Mouse (Mus musculus): Measurements from ENCODE around the gene Lztr1.
A peak's percentile ranks its signal among the peaks of the same experiment; 100 is the strongest.

Gene Lztr1

DNA sequence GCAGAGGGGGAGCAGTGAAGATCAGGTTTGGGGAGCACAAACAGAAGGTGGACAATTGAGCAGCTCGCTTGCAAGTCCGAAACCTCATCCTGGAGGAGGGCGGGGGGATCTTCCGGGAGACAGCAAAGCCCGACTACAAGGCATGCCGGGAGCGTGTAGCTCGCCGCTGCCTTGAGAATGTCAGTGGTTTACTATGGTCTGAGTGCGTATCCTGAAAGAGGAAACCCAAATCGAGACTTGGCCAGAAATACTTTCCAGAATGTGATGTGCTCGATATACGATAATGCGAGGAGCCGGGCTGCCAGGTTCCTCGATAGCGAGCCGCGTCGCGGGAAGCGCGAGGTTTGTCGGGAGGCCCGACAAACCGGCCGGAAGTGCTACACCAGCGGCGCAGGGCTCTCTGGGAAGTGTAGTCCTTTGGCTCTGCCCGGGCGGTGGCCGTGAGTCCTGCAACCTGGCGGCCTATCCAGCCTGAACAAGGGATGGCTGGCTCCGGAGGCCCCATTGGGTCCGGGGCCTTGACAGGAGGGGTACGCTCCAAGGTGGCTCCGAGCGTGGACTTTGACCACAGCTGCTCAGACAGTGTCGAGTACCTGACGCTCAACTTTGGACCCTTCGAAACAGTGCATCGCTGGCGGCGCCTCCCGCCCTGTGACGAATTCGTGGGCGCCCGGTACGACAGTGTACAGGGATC is at the start of gene Lztr1:
Gene Lztr1 (plus strand): TSS at position 143 of the 694 bp plus-strand sequence.
- DNase-seq = peak; percentile 91

DNA sequence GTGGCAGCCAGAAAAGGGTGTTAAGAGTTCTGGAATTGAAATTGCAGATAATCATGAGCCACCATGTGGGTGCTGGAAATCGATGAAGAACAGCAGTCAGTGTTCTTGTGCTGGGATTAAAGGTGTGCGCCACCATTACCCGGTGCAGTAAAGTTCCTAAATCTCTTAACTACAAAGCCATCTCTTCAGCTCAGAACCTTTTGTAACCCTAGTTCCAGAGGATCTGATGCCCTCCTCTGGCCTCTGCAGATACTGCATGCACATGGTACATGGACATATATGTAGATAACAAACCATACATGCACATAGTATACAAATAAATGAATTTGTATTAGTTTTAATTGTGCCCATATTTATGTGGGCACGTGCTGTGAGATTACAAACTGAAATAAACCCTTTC is 48.2 kb upstream of the Lztr1 start:
- DNase-seq = peak; percentile 28

GRCm38 (mm10) chr16:17461596-17461995 is 46.9 kb upstream of the Lztr1 start:
- no peak for DNase-seq

GRCm38 (mm10) chr16:17463184-17463583 is 45.3 kb upstream of the Lztr1 start:
- no peak for DNase-seq

DNA sequence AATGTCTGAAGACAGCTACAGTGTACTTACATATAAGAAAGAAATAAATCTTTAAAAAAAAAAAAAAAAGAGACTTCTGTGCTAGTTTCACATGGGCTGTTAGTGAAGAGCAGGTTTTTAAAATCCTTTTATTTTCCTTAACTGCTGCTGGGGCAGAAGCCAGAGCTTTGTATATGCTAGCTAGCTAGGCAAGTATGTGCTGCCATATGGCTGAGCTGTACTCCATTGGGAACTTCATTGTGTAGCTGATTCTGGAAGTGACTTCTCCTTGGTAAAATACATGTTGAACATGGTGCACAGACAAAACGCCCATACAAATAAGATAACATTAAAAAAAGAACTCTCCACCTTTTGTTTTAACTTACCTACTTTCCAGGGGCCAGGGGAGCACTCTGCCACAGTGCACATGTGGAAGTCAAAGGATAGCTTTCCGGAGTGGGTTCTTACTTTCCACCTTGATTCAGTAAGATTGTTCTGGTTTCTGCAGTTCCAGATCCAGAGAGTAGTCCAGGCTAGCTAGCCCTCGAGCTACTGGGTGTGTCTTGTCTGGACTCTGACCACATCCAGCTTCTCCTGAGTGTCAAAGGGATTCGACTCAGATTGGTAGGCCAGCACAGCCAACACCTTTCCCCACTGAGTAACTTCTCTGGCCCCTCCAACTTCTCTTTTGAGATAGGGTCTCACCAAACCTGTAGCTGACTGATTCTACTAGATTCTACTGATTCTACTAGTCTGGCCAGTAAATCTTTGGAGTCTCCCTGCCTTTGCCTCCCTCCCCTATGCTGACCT is 41.4 kb upstream of the Lztr1 start:
- no peak for DNase-seq

DNA sequence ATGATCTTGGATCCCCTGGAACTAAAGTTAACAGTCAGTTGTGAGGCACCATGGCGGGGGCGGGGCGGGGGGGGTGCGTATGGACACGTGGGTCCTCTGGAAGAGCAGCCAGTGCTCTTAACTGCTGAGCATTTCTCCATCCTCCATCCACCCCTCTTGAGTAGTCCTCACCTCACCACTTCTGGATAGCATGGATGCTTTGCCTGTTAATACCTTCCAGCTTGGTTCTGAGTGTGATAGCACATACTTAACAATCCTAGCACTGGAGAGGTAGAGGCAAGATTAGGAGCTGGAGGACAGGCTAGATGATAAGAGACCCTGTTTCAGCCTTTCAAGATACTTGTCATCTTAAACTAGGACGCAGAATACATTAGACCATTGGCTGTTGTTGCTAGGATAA is 36.0 kb upstream of the Lztr1 start:
- no peak for DNase-seq

DNA sequence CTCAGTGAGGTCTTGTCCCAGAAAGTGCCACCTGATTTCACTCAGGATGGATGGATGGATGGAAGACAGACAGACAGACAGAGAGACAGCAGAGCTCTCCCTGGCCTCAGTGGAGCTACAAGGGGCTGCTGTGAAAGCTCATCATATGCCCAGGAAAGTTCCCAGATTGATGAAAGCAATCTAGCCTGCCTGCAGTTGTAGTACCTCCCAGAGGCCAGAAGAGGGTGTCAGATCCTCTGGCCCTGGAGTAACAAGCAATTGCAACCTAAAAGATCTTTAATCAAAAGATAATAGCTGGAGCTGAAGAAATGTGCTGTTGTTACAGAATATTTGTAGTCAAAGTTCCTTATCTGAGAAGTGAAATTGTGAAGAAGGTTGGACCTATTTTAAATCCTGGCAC is 34.4 kb upstream of the Lztr1 start:
- peak; percentile 53 for DNase-seq

DNA sequence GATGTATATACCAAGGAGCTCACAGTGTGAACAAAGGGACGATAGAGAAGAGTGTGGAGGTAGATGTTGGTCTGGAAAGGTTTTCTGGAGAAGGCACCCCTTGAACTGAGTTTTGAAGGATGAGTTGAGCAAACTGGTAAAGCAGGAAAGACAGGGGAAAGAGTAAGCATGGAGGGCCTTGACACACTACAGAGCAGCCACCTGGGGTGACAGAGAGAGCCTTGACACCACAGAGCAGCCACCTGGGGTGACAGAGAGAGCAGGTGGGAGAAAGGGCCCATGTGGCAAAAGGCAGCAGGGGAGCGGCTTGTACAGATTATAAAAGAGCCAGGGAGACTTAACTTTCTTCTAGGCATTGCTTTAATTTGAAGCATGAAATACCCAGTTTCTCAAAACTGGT is 33.7 kb upstream of the Lztr1 start:
- DNase-seq = no peak

DNA sequence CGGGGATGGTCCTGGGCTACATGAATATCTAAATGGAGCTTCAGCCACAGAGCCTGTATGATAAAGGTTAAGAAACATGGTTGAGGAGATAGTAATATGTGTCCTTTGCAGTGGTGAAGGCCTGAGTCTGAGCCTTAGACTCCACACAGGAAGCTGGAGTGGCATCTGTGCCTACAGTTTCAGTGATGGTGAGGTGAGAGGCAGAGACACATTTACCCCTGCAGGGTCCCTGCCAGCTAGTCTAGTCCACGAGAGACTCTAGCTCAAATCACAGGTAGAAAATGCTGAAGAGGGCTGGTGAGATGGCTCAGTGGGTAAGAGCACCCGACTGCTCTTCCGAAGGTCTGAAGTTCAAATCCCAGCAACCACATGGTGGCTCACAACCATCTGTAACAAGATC is 33.2 kb upstream of the Lztr1 start:
- no peak for DNase-seq

- DNase-seq = no peak
Measured at GRCm38 (mm10) chr16:17478331-17478943, 30.1 kb upstream of the Lztr1 start.

DNA sequence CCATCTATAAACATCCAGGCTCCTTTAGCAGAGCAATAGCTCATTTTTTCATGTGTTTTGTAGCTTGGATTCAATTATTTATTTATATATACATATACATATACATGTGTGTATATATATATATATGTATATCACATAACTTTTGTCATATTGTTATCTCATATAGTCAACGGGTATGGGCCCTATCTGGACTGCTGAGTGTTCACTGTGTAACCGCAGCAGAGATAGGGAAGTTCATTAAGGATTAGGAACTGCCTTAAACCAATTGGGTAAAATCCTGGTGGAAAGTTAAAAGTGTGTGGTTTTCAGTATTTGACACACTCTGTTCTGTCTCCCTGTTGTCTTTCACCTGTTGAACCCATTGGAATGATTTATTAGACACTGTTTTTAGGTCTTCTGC is 27.0 kb upstream of the Lztr1 start:
- no peak for DNase-seq

DNA sequence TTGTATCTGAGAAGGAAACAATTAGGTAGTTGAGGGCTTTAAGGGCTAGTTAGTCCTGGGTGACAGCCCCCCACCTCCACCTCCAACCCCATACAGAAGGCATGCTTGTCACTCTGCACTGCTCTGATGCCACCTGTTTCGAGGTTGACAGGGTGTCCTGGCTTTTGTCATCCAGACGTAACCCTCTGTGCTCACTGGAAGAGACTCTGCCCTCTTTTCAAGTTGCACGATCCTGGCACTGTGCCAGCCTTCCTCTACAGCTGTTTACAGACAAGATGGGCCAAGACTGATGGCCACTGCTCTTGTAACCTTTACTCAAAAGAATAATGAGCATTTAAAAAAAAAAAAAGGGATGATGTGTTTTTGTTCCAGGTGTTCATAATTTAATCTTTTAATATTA is 22.0 kb upstream of the Lztr1 start:
- DNase-seq = peak; percentile 54

DNA sequence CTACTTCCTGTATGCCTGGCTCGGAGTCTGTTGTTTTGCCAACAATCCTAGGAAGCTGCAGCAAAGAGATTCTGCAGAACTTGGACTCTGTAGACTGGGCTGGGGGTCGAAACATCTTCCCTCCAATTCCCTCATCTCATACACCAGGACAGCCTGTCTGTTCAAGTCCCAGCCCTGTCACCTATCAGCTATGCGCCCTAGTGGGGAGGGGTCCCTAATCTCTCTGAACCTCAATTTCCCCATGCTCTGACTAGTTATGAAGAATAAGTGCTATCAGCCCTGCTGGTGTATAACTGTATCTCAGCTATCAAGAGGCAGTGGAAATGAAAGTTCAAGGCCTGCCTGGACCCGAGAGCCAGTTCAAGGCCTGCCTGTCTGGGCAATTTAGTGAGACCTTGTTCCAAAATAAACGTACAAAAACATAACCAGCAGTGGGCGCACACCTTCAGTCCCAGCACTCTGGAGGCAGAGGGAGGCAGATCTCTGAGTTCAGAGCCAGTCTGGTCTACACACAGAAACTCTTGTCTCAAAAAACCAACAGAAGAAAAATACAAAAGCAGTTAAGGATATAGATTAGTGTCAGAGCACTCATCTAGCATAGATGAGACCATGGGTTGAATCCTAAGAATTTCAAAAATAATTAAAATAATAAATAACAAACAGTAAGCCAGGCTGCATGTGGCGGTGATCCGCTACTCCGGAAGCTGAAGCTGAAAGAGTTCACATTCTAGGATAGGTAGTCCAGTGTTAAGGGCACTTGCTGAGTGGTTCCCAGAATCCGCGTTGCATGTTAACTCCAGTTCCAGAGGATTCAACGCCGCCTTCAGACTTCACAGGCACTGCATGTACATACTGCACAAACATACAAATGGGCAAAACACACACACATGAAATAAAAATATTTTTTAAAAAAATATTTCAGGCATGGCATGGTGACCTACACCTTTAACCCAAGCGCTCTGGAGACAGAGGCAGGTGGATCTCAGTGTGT is 19.7 kb upstream of the Lztr1 start:
- DNase-seq = peak; percentile 43

DNA sequence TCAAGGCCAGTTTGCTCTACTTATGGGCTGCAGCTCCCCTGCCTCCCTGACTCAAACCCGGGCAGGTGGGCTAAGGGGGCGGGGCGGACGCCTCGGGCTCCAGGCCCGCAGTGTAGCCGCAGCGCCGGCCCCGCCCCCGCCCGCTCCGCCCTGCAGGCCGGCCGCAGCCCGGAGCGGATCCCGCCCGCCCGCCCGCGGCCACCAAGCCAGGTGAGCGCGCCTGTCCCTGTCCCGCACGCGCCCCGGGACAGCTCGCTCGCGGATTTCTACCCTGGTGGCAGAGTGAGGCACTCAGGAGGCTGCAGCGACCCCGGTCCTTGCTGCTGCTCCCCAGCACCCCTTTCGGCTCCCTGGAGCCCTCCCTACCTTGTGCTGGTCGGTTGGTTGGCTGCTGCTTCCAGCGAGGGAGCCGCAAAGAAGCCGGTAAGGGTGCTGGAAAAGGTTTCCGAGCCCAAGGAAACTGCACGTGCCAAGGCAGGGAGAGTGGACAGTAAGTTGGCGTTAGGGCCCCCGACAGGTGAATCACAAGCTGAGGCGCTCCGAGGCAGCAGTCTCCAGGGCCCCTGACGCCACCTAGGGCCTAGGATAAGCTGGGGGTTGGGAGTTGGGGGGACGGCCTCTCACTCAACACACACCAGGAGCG is 18.9 kb upstream of the Lztr1 start, which contains the start of gene Aifm3:
Gene Aifm3 (plus strand): TSS at position 143 of the 643 bp plus-strand sequence.
- no peak for DNase-seq

DNA sequence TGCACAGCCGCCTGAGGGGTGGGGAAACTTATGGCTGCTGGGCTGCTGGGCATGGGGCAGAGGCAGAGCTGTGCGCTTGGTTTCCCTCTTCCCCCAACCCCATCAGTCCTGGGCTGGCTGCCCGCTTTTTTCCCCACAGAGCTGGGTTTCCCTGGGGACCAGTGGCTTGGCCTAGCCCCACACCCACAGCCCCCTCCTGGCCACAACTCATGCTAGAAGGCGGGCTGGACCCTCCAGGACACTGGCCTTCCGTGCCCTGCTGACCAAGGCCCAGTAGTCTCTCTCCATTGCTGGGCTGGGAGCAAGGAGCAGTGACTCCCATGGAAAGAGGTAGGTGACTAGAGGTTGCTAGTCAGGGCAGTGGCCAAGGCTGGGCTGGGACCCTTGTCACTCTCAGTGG is 17.3 kb upstream of the Lztr1 start:
- DNase-seq = no peak

DNA sequence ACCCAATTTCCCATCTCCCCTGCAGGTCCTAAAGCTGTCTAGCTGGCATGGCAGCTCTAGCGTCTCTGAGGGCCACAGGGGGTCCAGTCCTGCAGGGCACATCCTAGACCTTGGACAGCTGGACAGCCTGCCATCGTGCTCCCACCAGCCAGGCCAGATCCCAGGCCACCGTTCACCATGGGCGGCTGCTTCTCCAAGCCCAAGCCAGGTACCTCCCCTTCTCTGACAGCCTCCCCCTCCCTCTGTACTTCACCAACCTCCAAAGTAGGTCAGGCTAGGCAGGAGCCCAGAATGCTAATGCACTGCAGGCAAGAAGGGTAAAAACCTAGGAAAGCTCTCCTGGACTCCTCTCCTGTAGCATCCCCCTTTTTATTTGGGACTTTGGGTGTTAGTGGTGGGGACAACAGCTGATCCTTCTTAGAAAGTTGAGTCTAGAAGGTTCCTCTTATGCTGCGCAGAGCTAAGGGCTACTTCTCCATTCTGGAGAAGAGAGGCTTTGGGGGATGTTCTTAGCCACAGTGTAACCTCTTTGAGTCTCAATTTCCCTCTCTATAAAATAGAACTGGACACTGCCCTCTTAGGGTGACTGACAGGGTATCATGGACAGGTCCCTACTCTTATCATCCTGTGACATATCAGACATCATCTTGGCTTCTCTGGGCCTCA is 16.5 kb upstream of the Lztr1 start:
- no peak for DNase-seq

GRCm38 (mm10) chr16:17496499-17497305 is 11.8 kb upstream of the Lztr1 start:
- peak; percentile 47 for DNase-seq

- no peak for DNase-seq
Measured at GRCm38 (mm10) chr16:17499249-17499883, 9.1 kb upstream of the Lztr1 start.

- no peak for DNase-seq
Measured at GRCm38 (mm10) chr16:17502681-17503080, 5.8 kb upstream of the Lztr1 start.

DNA sequence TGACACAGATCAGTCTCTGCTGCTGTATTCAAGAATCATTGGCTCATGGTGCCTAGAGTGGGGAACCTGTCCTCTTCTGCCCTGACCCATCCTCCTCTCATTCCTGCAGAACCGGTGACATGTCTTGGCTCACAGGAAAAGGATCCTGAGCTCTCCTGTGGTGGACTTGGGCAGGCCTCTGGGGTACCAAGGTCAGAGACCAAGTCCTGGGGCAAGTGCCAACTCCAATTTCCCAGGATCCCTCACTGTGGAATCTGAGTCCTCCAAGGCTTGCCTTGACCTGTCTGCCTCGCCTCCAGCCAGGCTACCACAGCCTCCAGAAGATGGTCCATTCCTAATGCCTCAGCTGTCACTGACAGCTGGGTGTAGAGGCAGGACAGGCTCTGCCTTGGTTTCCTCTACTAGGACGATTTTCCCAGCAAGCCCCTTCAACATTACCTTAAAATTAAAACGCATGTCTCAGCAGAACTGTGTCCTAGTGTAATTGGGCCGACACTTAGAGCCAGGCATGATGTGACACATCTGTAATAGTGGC is 1.4 kb upstream of the Lztr1 start:
- DNase-seq = peak; percentile 80

Measured in kidney, adult 9 months (tissue).